Mouse (Mus musculus): ENCODE results near the gene Irak1bp1. TPM values are rescaled to one million over a fixed set of nuclear protein-coding genes. Genes with fewer than 3 reads are reported as not detected.

The Irak1bp1 gene
- polyA plus RNA-seq, 1 experiment from 2014 or later = 23.9 TPM

DNA sequence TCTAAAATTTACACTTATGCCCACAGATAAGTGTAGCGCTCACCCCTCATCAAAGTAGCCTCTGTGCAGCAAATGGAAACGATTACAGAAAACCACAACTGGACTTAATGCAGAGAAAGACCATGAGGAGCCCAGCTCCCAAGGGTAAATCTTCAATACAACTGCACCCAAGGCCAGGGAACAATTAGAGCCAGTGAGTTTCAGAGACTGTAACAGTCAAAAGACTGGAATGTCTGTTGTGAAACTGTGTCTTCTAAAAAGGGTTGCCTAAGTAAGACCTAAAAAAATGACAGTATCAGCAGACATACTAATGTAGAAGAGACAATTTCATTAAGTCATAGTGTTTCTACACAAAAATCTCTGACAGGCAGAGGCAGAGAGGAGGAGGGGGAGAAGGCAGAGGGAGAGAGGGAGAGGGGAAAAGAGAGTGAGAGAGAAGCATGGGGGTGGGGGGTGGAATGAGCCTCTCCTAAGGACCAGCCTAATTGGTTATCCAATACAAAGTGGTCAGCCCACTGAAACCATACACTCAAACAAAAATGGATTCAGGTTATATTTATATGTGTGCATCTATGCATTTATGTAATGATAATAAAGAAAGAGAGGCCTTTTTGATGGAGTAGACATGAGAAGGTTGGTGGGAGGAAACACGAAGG lies 32.6 kb downstream of the Irak1bp1 start:
- no peaks in the 10 kb centered on the region for H3K9me3 ChIP-seq (ENCODE audit: control insufficient read depth, low read length)
- H3K4me1 ChIP-seq (ENCODE audit: control insufficient read depth, insufficient read depth, low read length) = no peaks in the 10 kb centered on the region
- no peak for ATAC-seq (ENCODE audit: low FRiP score, low TSS enrichment)
- no peak overlapping the region for H3K4me3 ChIP-seq (ENCODE audit: low read length)
- no peak overlapping the region for H3K27ac ChIP-seq (ENCODE audit: low read depth, low read length)
- WGBS = 90% methylated on average over 3 of the region's 3 CpGs
- H3K27me3 ChIP-seq (ENCODE audit: control insufficient read depth, insufficient read depth, low read length) = no peaks in the 10 kb centered on the region
- no peak overlapping the region for H3K4me2 ChIP-seq (replicated peaks; ENCODE audit: low read depth, low read length)
- H3K36me3 ChIP-seq (ENCODE audit: control insufficient read depth, insufficient read depth, low read length) = no peaks in the 10 kb centered on the region
- no peak overlapping the region for H3K9ac ChIP-seq (ENCODE audit: low read depth, low read length)

DNA sequence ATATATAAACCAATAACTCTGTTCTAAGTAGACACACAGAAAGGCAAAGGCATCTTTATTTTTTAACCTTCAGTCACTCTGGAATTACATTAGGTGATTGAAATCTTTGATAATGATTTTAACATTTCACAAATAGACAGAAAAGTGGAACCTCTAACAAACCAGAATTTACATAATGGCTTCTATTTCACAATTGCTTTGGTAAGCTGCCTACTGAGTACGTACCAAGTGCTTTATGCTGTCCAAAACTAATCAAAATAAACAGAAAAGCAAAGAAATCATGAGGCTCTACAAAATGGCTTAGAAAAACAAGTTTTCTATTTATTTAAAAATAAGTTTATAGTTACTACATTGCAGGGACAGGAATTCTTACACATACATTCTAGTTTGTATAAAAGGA lies 36.8 kb downstream of the Irak1bp1 start:
- WGBS = 90% methylated on average over 1 of the region's 1 CpGs
- H3K36me3 ChIP-seq (ENCODE audit: control insufficient read depth, insufficient read depth, low read length) = peaks cover 9% of the 10 kb centered on the region
- ATAC-seq (ENCODE audit: low FRiP score, low TSS enrichment) = no peak

DNA sequence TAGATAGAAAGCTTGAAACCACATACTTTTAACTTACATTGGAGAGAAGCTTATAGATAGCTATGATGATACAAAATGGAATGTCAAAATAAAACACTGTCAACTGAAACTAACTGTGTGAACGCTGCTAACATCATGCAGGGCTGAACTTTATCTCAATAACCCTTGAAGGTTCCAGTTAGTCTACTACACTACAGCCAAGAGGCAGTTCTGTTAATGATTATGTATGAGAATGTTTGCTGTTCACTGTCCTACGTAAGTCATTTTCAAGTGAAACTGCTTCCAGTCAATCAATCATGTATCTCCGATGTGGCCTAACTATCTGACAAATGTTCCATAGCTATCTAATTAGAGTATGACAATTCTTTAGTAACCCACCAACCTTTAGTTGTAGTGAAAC lies 38.4 kb downstream of the Irak1bp1 start:
- no peak for ATAC-seq (ENCODE audit: low FRiP score, low TSS enrichment)
- Histone ChIP-seq H3K4me2 (replicated peaks; ENCODE audit: low read depth, low read length) (no peak overlapping the region), H3K4me3 (ENCODE audit: low read length) (no peak overlapping the region), H3K36me3 (ENCODE audit: control insufficient read depth, insufficient read depth, low read length) (peaks cover 18% of the 10 kb centered on the region), H3K4me1 (ENCODE audit: control insufficient read depth, insufficient read depth, low read length) (no peaks in the 10 kb centered on the region), H3K27me3 (ENCODE audit: control insufficient read depth, insufficient read depth, low read length) (no peaks in the 10 kb centered on the region), H3K9me3 (ENCODE audit: control insufficient read depth, low read length) (no peaks in the 10 kb centered on the region), H3K9ac (ENCODE audit: low read depth, low read length) (no peak overlapping the region), H3K27ac (ENCODE audit: low read depth, low read length) (no peak overlapping the region)
- 80% methylated on average over 3 of the region's 3 CpGs for WGBS

More for the DNA sequence above, 36.8 kb downstream of the Irak1bp1 start:
- no peak overlapping the region for H3K27ac ChIP-seq (ENCODE audit: low read depth, low read length)
- no peaks in the 10 kb centered on the region for H3K4me1 ChIP-seq (ENCODE audit: control insufficient read depth, insufficient read depth, low read length)
- no peak overlapping the region for H3K4me2 ChIP-seq (replicated peaks; ENCODE audit: low read depth, low read length)
- no peaks in the 10 kb centered on the region for H3K9me3 ChIP-seq (ENCODE audit: control insufficient read depth, low read length)
- no peak overlapping the region for H3K4me3 ChIP-seq (ENCODE audit: low read length)
- no peak overlapping the region for H3K9ac ChIP-seq (ENCODE audit: low read depth, low read length)
- no peaks in the 10 kb centered on the region for H3K27me3 ChIP-seq (ENCODE audit: control insufficient read depth, insufficient read depth, low read length)

DNA sequence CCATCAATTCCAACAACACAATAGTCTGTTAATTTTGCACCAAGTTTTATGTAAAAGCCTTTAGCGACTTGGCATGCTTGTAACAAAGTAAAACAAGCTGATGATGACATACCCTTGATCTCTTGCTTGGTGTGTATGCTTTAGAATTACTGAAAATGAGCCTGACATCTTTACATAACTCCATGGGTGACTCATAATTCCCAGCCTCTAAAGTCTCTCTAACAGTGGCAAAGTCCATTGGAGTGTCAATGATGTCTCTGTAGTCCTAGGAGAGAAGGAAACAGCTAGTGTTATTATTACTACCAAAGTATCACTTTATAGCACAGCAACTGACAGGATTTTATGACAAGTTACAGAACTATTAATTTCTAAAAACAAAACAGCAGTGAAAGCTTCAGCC lies 47.7 kb downstream of the Irak1bp1 start:
- Histone ChIP-seq H3K9ac (ENCODE audit: low read depth, low read length) (no peak overlapping the region), H3K4me1 (ENCODE audit: control insufficient read depth, insufficient read depth, low read length) (no peaks in the 10 kb centered on the region), H3K4me3 (ENCODE audit: low read length) (no peak overlapping the region), H3K27me3 (ENCODE audit: control insufficient read depth, insufficient read depth, low read length) (no peaks in the 10 kb centered on the region), H3K9me3 (ENCODE audit: control insufficient read depth, low read length) (no peaks in the 10 kb centered on the region), H3K27ac (ENCODE audit: low read depth, low read length) (no peak overlapping the region), H3K4me2 (replicated peaks; ENCODE audit: low read depth, low read length) (no peak overlapping the region), H3K36me3 (ENCODE audit: control insufficient read depth, insufficient read depth, low read length) (peaks cover 77% of the 10 kb centered on the region)
- WGBS = 89% methylated on average over 1 of the region's 1 CpGs
- ATAC-seq (ENCODE audit: low FRiP score, low TSS enrichment) = no peak

DNA sequence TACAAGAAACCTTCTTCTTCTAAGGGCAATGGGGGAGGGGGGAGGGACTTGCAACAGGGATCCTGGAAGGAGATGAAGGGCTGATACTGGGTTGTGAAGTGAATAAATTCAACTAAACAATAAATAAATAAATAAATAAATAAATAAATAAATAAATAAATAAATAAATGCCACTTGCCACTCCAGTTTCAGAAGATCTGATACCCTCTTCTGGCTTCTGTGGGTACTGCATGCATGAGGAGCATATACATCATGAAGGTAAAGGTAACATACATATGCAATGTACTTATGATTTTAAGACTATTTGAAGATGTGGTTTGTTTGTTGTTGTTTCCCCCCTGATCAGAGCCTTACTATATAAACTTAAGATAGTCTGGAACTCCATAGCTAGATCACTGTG lies 54.8 kb downstream of the Irak1bp1 start:
- no peak overlapping the region for H3K9ac ChIP-seq (ENCODE audit: low read depth, low read length)
- H3K4me1 ChIP-seq (ENCODE audit: control insufficient read depth, insufficient read depth, low read length) = no peaks in the 10 kb centered on the region
- H3K9me3 ChIP-seq (ENCODE audit: control insufficient read depth, low read length) = no peaks in the 10 kb centered on the region
- H3K27ac ChIP-seq (ENCODE audit: low read depth, low read length) = no peak overlapping the region
- no peaks in the 10 kb centered on the region for H3K27me3 ChIP-seq (ENCODE audit: control insufficient read depth, insufficient read depth, low read length)
- H3K4me2 ChIP-seq (replicated peaks; ENCODE audit: low read depth, low read length) = no peak overlapping the region
- H3K4me3 ChIP-seq (ENCODE audit: low read length) = no peak overlapping the region
- no peak for ATAC-seq (ENCODE audit: low FRiP score, low TSS enrichment)
- peaks cover 66% of the 10 kb centered on the region for H3K36me3 ChIP-seq (ENCODE audit: control insufficient read depth, insufficient read depth, low read length)

DNA sequence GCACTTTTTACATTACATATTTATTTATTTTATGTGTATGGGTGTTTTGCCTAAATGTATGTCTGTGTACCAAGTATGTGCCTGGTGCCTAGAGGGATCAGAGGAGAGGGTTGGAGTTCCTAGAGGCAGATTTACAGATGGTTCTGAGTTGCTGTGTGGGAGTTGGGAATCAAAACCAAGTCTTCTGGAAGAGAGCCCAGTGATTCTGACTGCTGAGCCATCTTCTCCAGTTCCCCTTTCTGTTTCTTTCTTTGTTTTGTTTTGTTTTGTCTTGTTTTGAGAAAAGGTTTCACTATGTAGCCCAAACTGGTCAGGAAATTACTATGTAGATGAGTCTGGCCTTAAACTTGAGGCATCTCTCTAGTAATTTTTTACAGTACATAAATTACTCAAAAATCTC lies 59.3 kb downstream of the Irak1bp1 start:
- peaks cover 58% of the 10 kb centered on the region for H3K36me3 ChIP-seq (ENCODE audit: control insufficient read depth, insufficient read depth, low read length)
- H3K27ac ChIP-seq (ENCODE audit: low read depth, low read length) = no peak overlapping the region
- no peaks in the 10 kb centered on the region for H3K27me3 ChIP-seq (ENCODE audit: control insufficient read depth, insufficient read depth, low read length)
- no peak overlapping the region for H3K4me3 ChIP-seq (ENCODE audit: low read length)
- H3K4me1 ChIP-seq (ENCODE audit: control insufficient read depth, insufficient read depth, low read length) = no peaks in the 10 kb centered on the region
- ATAC-seq (ENCODE audit: low FRiP score, low TSS enrichment) = no peak
- no peak overlapping the region for H3K9ac ChIP-seq (ENCODE audit: low read depth, low read length)
- no peaks in the 10 kb centered on the region for H3K9me3 ChIP-seq (ENCODE audit: control insufficient read depth, low read length)
- no peak overlapping the region for H3K4me2 ChIP-seq (replicated peaks; ENCODE audit: low read depth, low read length)

Other genes with a start within 250 kb of the Irak1bp1 start
- 72.1 and 98.5 TPM in 2 replicates for gene Phip, start 146.0 kb downstream of the Irak1bp1 start, polyA plus RNA-seq (2014; fragmentation: Nextera tagmentation; extraction: Ambion mirVana)